Mouse (Mus musculus): ENCODE measurements around the gene Fbxw10. TPM values are rescaled to one million over a fixed set of nuclear protein-coding genes. Genes with fewer than 3 reads are reported as not detected.

Gene Fbxw10
- polyA plus RNA-seq, 1 experiment from 2014 or later = 0.51 TPM

- Histone ChIP-seq H3K4me2 (replicated peaks; ENCODE audit: low read depth, low read length) (no peak overlapping the region), H3K27ac (ENCODE audit: low read length) (no peak overlapping the region), H3K9ac (replicated peaks; ENCODE audit: low read length) (no peak overlapping the region), H3K9me3 (ENCODE audit: low read length) (no peaks in the 10 kb centered on the region), H3K27me3 (ENCODE audit: insufficient read depth, low read length) (no peaks in the 10 kb centered on the region), H3K4me1 (ENCODE audit: insufficient read depth, low read length) (peaks cover 17% of the 10 kb centered on the region), H3K36me3 (ENCODE audit: insufficient read depth, low read length) (peaks cover 7% of the 10 kb centered on the region; the same call in 1 of the 2 replicates), H3K4me3 (ENCODE audit: low read length) (no peak overlapping the region)
- 80% methylated on average over 2 of the region's 2 CpGs for WGBS
- no peak for ATAC-seq (ENCODE audit: low FRiP score, low TSS enrichment)
Measured at GRCm38 (mm10) chr11:62830387-62830786, 16.5 kb upstream of the Fbxw10 start.

- no peak overlapping the region for H3K9ac ChIP-seq (replicated peaks; ENCODE audit: low read length)
- ATAC-seq (ENCODE audit: low FRiP score, low TSS enrichment) = no peak
Measured at GRCm38 (mm10) chr11:62831906-62832305, 15.0 kb upstream of the Fbxw10 start.

GRCm38 (mm10) chr11:62844562-62844961 lies 2.3 kb upstream of the Fbxw10 start:
- Histone ChIP-seq H3K4me2 (replicated peaks; ENCODE audit: low read depth, low read length) (no peak overlapping the region), H3K27me3 (ENCODE audit: insufficient read depth, low read length) (no peaks in the 10 kb centered on the region), H3K4me1 (ENCODE audit: insufficient read depth, low read length) (peaks cover 4% of the 10 kb centered on the region), H3K4me3 (ENCODE audit: low read length) (no peak overlapping the region), H3K9ac (replicated peaks; ENCODE audit: low read length) (no peak overlapping the region), H3K36me3 (ENCODE audit: insufficient read depth, low read length) (0 out of 2 replicates have a peak, but pooled peaks cover 15% of the 10 kb centered on the region), H3K9me3 (ENCODE audit: low read length) (no peaks in the 10 kb centered on the region), H3K27ac (ENCODE audit: low read length) (no peak overlapping the region)
- 85% methylated on average over 5 of the region's 5 CpGs for WGBS
- no peak for ATAC-seq (ENCODE audit: low FRiP score, low TSS enrichment)

More at GRCm38 (mm10) chr11:62831906-62832305, 15.0 kb upstream of the Fbxw10 start:
- no peak overlapping the region for H3K4me3 ChIP-seq (ENCODE audit: low read length)
- H3K4me1 ChIP-seq (ENCODE audit: insufficient read depth, low read length) = peaks cover 1% of the 10 kb centered on the region; the same call in 1 of the 2 replicates
- no peak overlapping the region for H3K27ac ChIP-seq (ENCODE audit: low read length)
- no peak overlapping the region for H3K4me2 ChIP-seq (replicated peaks; ENCODE audit: low read depth, low read length)
- H3K27me3 ChIP-seq (ENCODE audit: insufficient read depth, low read length) = no peaks in the 10 kb centered on the region
- H3K36me3 ChIP-seq (ENCODE audit: insufficient read depth, low read length) = peaks cover 14% of the 10 kb centered on the region; the same call in 1 of the 2 replicates
- no peaks in the 10 kb centered on the region for H3K9me3 ChIP-seq (ENCODE audit: low read length)

GRCm38 (mm10) chr11:62845730-62846129 lies 1.1 kb upstream of the Fbxw10 start:
- Histone ChIP-seq H3K9me3 (ENCODE audit: low read length) (no peaks in the 10 kb centered on the region), H3K4me2 (replicated peaks; ENCODE audit: low read depth, low read length) (no peak overlapping the region), H3K27ac (ENCODE audit: low read length) (no peak overlapping the region), H3K27me3 (ENCODE audit: insufficient read depth, low read length) (no peaks in the 10 kb centered on the region), H3K4me3 (ENCODE audit: low read length) (no peak overlapping the region), H3K9ac (replicated peaks; ENCODE audit: low read length) (no peak overlapping the region), H3K4me1 (ENCODE audit: insufficient read depth, low read length) (peaks cover 4% of the 10 kb centered on the region), H3K36me3 (ENCODE audit: insufficient read depth, low read length) (0 out of 2 replicates have a peak, but pooled peaks cover 6% of the 10 kb centered on the region)
- no peak for ATAC-seq (ENCODE audit: low FRiP score, low TSS enrichment)
- WGBS = 66% methylated on average over 3 of the region's 3 CpGs

GRCm38 (mm10) chr11:62847655-62848191 lies 854 bp downstream of the Fbxw10 start:
- ATAC-seq (ENCODE audit: low FRiP score, low TSS enrichment) = no peak

GRCm38 (mm10) chr11:62848301-62848700 lies 1.4 kb downstream of the Fbxw10 start:
- Histone ChIP-seq H3K27me3 (ENCODE audit: insufficient read depth, low read length) (no peaks in the 10 kb centered on the region), H3K9me3 (ENCODE audit: low read length) (no peaks in the 10 kb centered on the region), H3K9ac (replicated peaks; ENCODE audit: low read length) (no peak overlapping the region), H3K27ac (ENCODE audit: low read length) (no peak overlapping the region), H3K36me3 (ENCODE audit: insufficient read depth, low read length) (no peaks in the 10 kb centered on the region), H3K4me2 (replicated peaks; ENCODE audit: low read depth, low read length) (no peak overlapping the region), H3K4me3 (ENCODE audit: low read length) (no peak overlapping the region), H3K4me1 (ENCODE audit: insufficient read depth, low read length) (peaks cover 4% of the 10 kb centered on the region)
- no peak for ATAC-seq (ENCODE audit: low FRiP score, low TSS enrichment)
- WGBS = 29% methylated on average over 2 of the region's 2 CpGs

More at GRCm38 (mm10) chr11:62847655-62848191, 854 bp downstream of the Fbxw10 start:
- 48% methylated on average over 4 of the region's 4 CpGs for WGBS
- H3K4me1 ChIP-seq (ENCODE audit: insufficient read depth, low read length) = peaks cover 4% of the 10 kb centered on the region
- H3K9me3 ChIP-seq (ENCODE audit: low read length) = no peaks in the 10 kb centered on the region
- H3K9ac ChIP-seq (replicated peaks; ENCODE audit: low read length) = no peak overlapping the region
- H3K27ac ChIP-seq (ENCODE audit: low read length) = no peak overlapping the region
- no peak overlapping the region for H3K4me2 ChIP-seq (replicated peaks; ENCODE audit: low read depth, low read length)
- no peaks in the 10 kb centered on the region for H3K36me3 ChIP-seq (ENCODE audit: insufficient read depth, low read length)
- no peak overlapping the region for H3K4me3 ChIP-seq (ENCODE audit: low read length)
- no peaks in the 10 kb centered on the region for H3K27me3 ChIP-seq (ENCODE audit: insufficient read depth, low read length)

- Histone ChIP-seq H3K4me3 (ENCODE audit: low read length) (no peak overlapping the region), H3K27ac (ENCODE audit: low read length) (no peak overlapping the region), H3K36me3 (ENCODE audit: insufficient read depth, low read length) (no peaks in the 10 kb centered on the region), H3K4me2 (replicated peaks; ENCODE audit: low read depth, low read length) (no peak overlapping the region), H3K27me3 (ENCODE audit: insufficient read depth, low read length) (no peaks in the 10 kb centered on the region), H3K4me1 (ENCODE audit: insufficient read depth, low read length) (peaks cover 4% of the 10 kb centered on the region), H3K9me3 (ENCODE audit: low read length) (no peaks in the 10 kb centered on the region), H3K9ac (replicated peaks; ENCODE audit: low read length) (no peak overlapping the region)
- peak; percentile 65; the same call in 1 of the 2 replicates for ATAC-seq (ENCODE audit: low FRiP score, low TSS enrichment)
- WGBS = 61% methylated on average over 1 of the region's 1 CpGs
Measured at GRCm38 (mm10) chr11:62851199-62851598, 4.3 kb downstream of the Fbxw10 start.

- H3K4me2 ChIP-seq (replicated peaks; ENCODE audit: low read depth, low read length) = no peak overlapping the region
- H3K4me3 ChIP-seq (ENCODE audit: low read length) = no peak overlapping the region
- H3K4me1 ChIP-seq (ENCODE audit: insufficient read depth, low read length) = no peaks in the 10 kb centered on the region
- no peak overlapping the region for H3K9ac ChIP-seq (replicated peaks; ENCODE audit: low read length)
- 90% methylated on average over 6 of the region's 6 CpGs for WGBS
- no peak for ATAC-seq (ENCODE audit: low FRiP score, low TSS enrichment)
- H3K27me3 ChIP-seq (ENCODE audit: insufficient read depth, low read length) = no peaks in the 10 kb centered on the region
- no peaks in the 10 kb centered on the region for H3K9me3 ChIP-seq (ENCODE audit: low read length)
- no peaks in the 10 kb centered on the region for H3K36me3 ChIP-seq (ENCODE audit: insufficient read depth, low read length)
- no peak overlapping the region for H3K27ac ChIP-seq (ENCODE audit: low read length)
Measured at GRCm38 (mm10) chr11:62853334-62853733, 6.5 kb downstream of the Fbxw10 start.

- no peak overlapping the region for H3K9ac ChIP-seq (replicated peaks; ENCODE audit: low read length)
- WGBS = 71% methylated on average over 4 of the region's 4 CpGs
- H3K9me3 ChIP-seq (ENCODE audit: low read length) = no peaks in the 10 kb centered on the region
- H3K4me2 ChIP-seq (replicated peaks; ENCODE audit: low read depth, low read length) = no peak overlapping the region
- H3K4me1 ChIP-seq (ENCODE audit: insufficient read depth, low read length) = no peaks in the 10 kb centered on the region
- ATAC-seq (ENCODE audit: low FRiP score, low TSS enrichment) = no peak
- H3K36me3 ChIP-seq (ENCODE audit: insufficient read depth, low read length) = no peaks in the 10 kb centered on the region
- H3K27me3 ChIP-seq (ENCODE audit: insufficient read depth, low read length) = no peaks in the 10 kb centered on the region
- no peak overlapping the region for H3K4me3 ChIP-seq (ENCODE audit: low read length)
- H3K27ac ChIP-seq (ENCODE audit: low read length) = no peak overlapping the region
Measured at GRCm38 (mm10) chr11:62865562-62865961, 18.7 kb downstream of the Fbxw10 start.

- H3K9me3 ChIP-seq (ENCODE audit: low read length) = no peaks in the 10 kb centered on the region
- WGBS = 86% methylated on average over 7 of the region's 7 CpGs
- H3K4me3 ChIP-seq (ENCODE audit: low read length) = no peak overlapping the region
- H3K27me3 ChIP-seq (ENCODE audit: insufficient read depth, low read length) = no peaks in the 10 kb centered on the region
- no peak overlapping the region for H3K4me2 ChIP-seq (replicated peaks; ENCODE audit: low read depth, low read length)
- H3K36me3 ChIP-seq (ENCODE audit: insufficient read depth, low read length) = no peaks in the 10 kb centered on the region
- no peaks in the 10 kb centered on the region for H3K4me1 ChIP-seq (ENCODE audit: insufficient read depth, low read length)
- ATAC-seq (ENCODE audit: low FRiP score, low TSS enrichment) = no peak
- H3K9ac ChIP-seq (replicated peaks; ENCODE audit: low read length) = no peak overlapping the region
- H3K27ac ChIP-seq (ENCODE audit: low read length) = no peak overlapping the region
Measured at GRCm38 (mm10) chr11:62866685-62867084, 19.8 kb downstream of the Fbxw10 start.
